Mouse (Mus musculus) cortical plate, adult 2 months (tissue): ENCODE measurements around the gene Zfp358. TPM values are rescaled to one million over a fixed set of nuclear protein-coding genes. Genes with fewer than 3 reads are reported as not detected.

Experiments used
- H3K27ac ChIP-seq: fragments of 200-500 bp; 2 replicates; pipeline ENCODE4 v1.5.1; 2012; ENCODE audit warnings: low read length, control low read depth, inconsistent platforms; ENCODE audit not compliant: insufficient read depth
- H3K4me1 ChIP-seq: fragments of 200-500 bp; 2 replicates; pipeline ENCODE4 v1.6.1; 2011; ENCODE audit warnings: low read length; ENCODE audit not compliant: control insufficient read depth, insufficient read depth
- H3K4me3 ChIP-seq: fragments of 200-500 bp; 2 replicates; pipeline ENCODE4 v1.5.1; 2011; ENCODE audit warnings: mild to moderate bottlenecking, low read length, control low read depth; ENCODE audit not compliant: insufficient read depth
- CTCF ChIP-seq: fragments of 200-500 bp; IDR thresholded peaks from 2 replicates; pipeline ENCODE4 v1.5.1; 2011; ENCODE audit warnings: mild to moderate bottlenecking, control low read depth, low read length; ENCODE audit not compliant: insufficient read depth; ENCODE audit errors: extremely low read depth
- POLR2A ChIP-seq: fragments of 200-500 bp; IDR thresholded peaks from 2 replicates; pipeline ENCODE4 v1.6.1; 2011; ENCODE audit warnings: mild to moderate bottlenecking, low read length, control low read depth; ENCODE audit not compliant: insufficient read depth; ENCODE audit errors: extremely low read depth
- polyA plus RNA-seq: library from polyadenylated mRNA; depleted of rRNA; stranded (reverse); fragments of >200 nt; gene quantifications from 2 replicates; pipeline ENCODE4 v1.2.3, GENCODE M21; 2012; rRNA removed

Gene Zfp358
- polyA plus RNA-seq, 1 experiment, result 52.5 TPM

DNA sequence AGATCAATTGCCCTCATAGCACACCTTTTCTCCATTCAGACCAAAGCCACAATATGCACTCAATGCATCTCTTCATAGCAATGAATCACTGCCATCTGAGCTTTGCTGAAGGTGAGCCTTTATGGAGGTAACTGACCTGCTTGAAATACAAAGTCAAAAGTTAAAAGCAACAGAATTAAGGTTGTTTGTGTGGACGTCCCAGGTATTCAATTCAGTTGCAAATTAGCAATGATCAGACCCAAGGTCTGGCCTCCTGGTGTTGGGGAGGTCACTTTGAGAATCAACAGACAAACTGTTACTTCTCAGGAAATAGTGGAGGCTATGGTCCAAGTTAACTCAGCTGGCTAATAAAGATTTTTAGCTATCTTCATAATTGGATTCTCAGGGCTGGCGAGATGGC, 53.6 kb downstream of the Zfp358 start:
- Histone ChIP-seq H3K27ac (no peak overlapping the region), H3K4me1 (no peaks in the 10 kb centered on the region), H3K4me3 (no peak overlapping the region)
- no peak for TF ChIP-seq CTCF
- no peak for TF ChIP-seq POLR2A

Other genes starting within 250 kb of the Zfp358 start
- 15.1 TPM in 2 replicates for gene Insr, start 213.5 kb upstream of the Zfp358 start, polyA plus RNA-seq
- not detected in 2 replicates for gene A430078G23Rik, start 139.7 kb upstream of the Zfp358 start, polyA plus RNA-seq
- 33.0 and 34.2 TPM in 2 replicates for gene Arhgef18, start 100.1 kb upstream of the Zfp358 start, polyA plus RNA-seq
- 0.89 and 1.5 TPM in 2 replicates for gene Pex11g, start 25.5 kb upstream of the Zfp358 start, polyA plus RNA-seq
- gene Tex45, start 22.3 kb upstream of the Zfp358 start, polyA plus RNA-seq, result 0.21 and 0.30 TPM in 2 replicates
- 235 and 262 TPM in 2 replicates for gene Mcoln1, start 7.3 kb downstream of the Zfp358 start, polyA plus RNA-seq
- 67.6 and 73.7 TPM in 2 replicates for gene Pnpla6, start 22.2 kb downstream of the Zfp358 start, polyA plus RNA-seq
- 0.13 and 0.23 TPM in 2 replicates for gene C330021F23Rik, start 74.9 kb downstream of the Zfp358 start, polyA plus RNA-seq
- 30.2 and 32.4 TPM in 2 replicates for gene Camsap3, start 94.2 kb downstream of the Zfp358 start, polyA plus RNA-seq
- gene Xab2, start 128.2 kb downstream of the Zfp358 start, polyA plus RNA-seq, result 52.9 and 53.1 TPM in 2 replicates
- gene Pet100, start 128.4 kb downstream of the Zfp358 start, polyA plus RNA-seq, result 67.1 and 72.7 TPM in 2 replicates
- 5.9 TPM in 1 of 2 replicates, not detected in the other for gene Pcp2, start 132.4 kb downstream of the Zfp358 start, polyA plus RNA-seq
- 274 and 285 TPM in 2 replicates for gene Stxbp2, start 137.8 kb downstream of the Zfp358 start, polyA plus RNA-seq
- 1.7 and 2.2 TPM in 2 replicates for gene Retn, start 162.6 kb downstream of the Zfp358 start, polyA plus RNA-seq
- 0.19 and 0.26 TPM in 2 replicates for gene Mcemp1, start 172.6 kb downstream of the Zfp358 start, polyA plus RNA-seq
- 19.6 and 23.0 TPM in 2 replicates for gene Fcor, start 179.2 kb downstream of the Zfp358 start, polyA plus RNA-seq
- 32.7 and 33.4 TPM in 2 replicates for gene Trappc5, start 183.2 kb downstream of the Zfp358 start, polyA plus RNA-seq
- gene Fcer2a, start 201.0 kb downstream of the Zfp358 start, polyA plus RNA-seq, result 0.08 and 0.23 TPM in 2 replicates
- gene Clec4g, start 227.5 kb downstream of the Zfp358 start, polyA plus RNA-seq, result 0.13 and 0.15 TPM in 2 replicates